Mouse (Mus musculus) C2C12 (cell line): ENCODE measurements at regions not wholly inside any gene's neighbourhood (a gene's known extent, or its start where the extent isn't known, plus 50 kb on each side); places are given as distances from the start of the nearest gene placed in this dataset.

Source experiments
- CEBPB ChIP-seq: IDR thresholded peaks from one replicate; pipeline ENCODE4 v1.6.1; 2011; ENCODE audit warnings: low read depth, mild to moderate bottlenecking, control low read depth, moderate library complexity
- CTCF ChIP-seq: IDR thresholded peaks from one replicate; pipeline ENCODE4 v1.5.1; 2011; ENCODE audit not compliant: control insufficient read depth, insufficient read depth, insufficient read length
- FOSL1 ChIP-seq: IDR thresholded peaks from one replicate; pipeline ENCODE4 v1.8.0; 2011; ENCODE audit warnings: mild to moderate bottlenecking, low read length; ENCODE audit not compliant: poor library complexity, insufficient read depth, severe bottlenecking
- MAX ChIP-seq: IDR thresholded peaks from one replicate; pipeline ENCODE4 v1.6.1; 2011; ENCODE audit warnings: mild to moderate bottlenecking, control low read depth
- MYOD1 ChIP-seq: IDR thresholded peaks from one replicate; pipeline ENCODE4 v1.6.1; 2011; ENCODE audit warnings: low read depth; ENCODE audit not compliant: control insufficient read depth, insufficient read length
- MYOG ChIP-seq: IDR thresholded peaks from one replicate; pipeline ENCODE4 v1.6.1; 2011; ENCODE audit not compliant: control insufficient read depth, insufficient read length; ENCODE audit errors: extremely low read depth
- USF1 ChIP-seq: IDR thresholded peaks from one replicate; pipeline ENCODE4 v1.6.1; 2011; ENCODE audit warnings: low read depth, mild to moderate bottlenecking, control low read depth, moderate library complexity

GRCm38 (mm10) chr8:115764551-115764950 is 57.0 kb upstream of the Maf start:
- no peak for TF ChIP-seq USF1
- peak; percentile 16 for TF ChIP-seq MYOD1
- no peak for TF ChIP-seq MAX
- no peak for TF ChIP-seq CTCF
- TF ChIP-seq MYOG, result no peak
- peak; percentile 11 for TF ChIP-seq CEBPB
- no peak for TF ChIP-seq FOSL1
